Mouse (Mus musculus): ENCODE measurements around the gene Aff3. TPM values are rescaled to one million over a fixed set of nuclear protein-coding genes. Genes with fewer than 3 reads are reported as not detected.

Aff3 gene
- total RNA-seq, 2 experiments from 2014 or later = 82.9 to 86.5 TPM

GRCm38 (mm10) chr1:38658933-38659553, 5.7 kb downstream of the Aff3 start:
- no peak for DNase-seq (ENCODE audit: low spot score in 2 of 2)
- intact Hi-C loops (cut with DNase I) = no loop called here

- no peak for DNase-seq (ENCODE audit: low spot score in 2 of 2)
- intact Hi-C loops (cut with DNase I) = no loop called here
Measured at GRCm38 (mm10) chr1:38658376-38658775, 6.4 kb downstream of the Aff3 start.

- intact Hi-C loops (cut with DNase I) = no loop called here
- no peak for DNase-seq (ENCODE audit: low spot score in 2 of 2)
Measured at GRCm38 (mm10) chr1:38657606-38658005, 7.1 kb downstream of the Aff3 start.

GRCm38 (mm10) chr1:38654981-38655540, 9.7 kb downstream of the Aff3 start:
- intact Hi-C loops (cut with DNase I) = no loop called here
- no peak for DNase-seq (ENCODE audit: low spot score in 2 of 2)

- intact Hi-C loops (cut with DNase I) = no loop called here
Measured at GRCm38 (mm10) chr1:38650031-38650430, 14.7 kb downstream of the Aff3 start.

GRCm38 (mm10) chr1:38649174-38649573, 15.6 kb downstream of the Aff3 start:
- intact Hi-C loops (cut with DNase I) = no loop called here
- DNase-seq (ENCODE audit: low spot score in 2 of 2) = no peak

More at GRCm38 (mm10) chr1:38650031-38650430, 14.7 kb downstream of the Aff3 start:
- no peak for DNase-seq (ENCODE audit: low spot score in 2 of 2)

- intact Hi-C loops (cut with DNase I) = no loop called here
- no peak for DNase-seq (ENCODE audit: low spot score in 2 of 2)
Measured at GRCm38 (mm10) chr1:38642288-38642687, 22.5 kb downstream of the Aff3 start.

- intact Hi-C loops (cut with DNase I) = loop anchor here (5.0 kb wide), 1 partner anchor 93 kb away; no protein-coding TSS in a partner anchor
- DNase-seq (ENCODE audit: low spot score in 2 of 2) = no peak
Measured at GRCm38 (mm10) chr1:38639669-38640068, 25.1 kb downstream of the Aff3 start.

GRCm38 (mm10) chr1:38635596-38635995, 29.2 kb downstream of the Aff3 start:
- no peak for DNase-seq (ENCODE audit: low spot score in 2 of 2)
- intact Hi-C loops (cut with DNase I) = loop anchor here (5.0 kb wide), 1 partner anchor 97 kb away; no protein-coding TSS in a partner anchor

GRCm38 (mm10) chr1:38634081-38634480, 30.7 kb downstream of the Aff3 start:
- DNase-seq (ENCODE audit: low spot score in 2 of 2) = no peak
- intact Hi-C loops (cut with DNase I) = no loop called here

- peak in 1 of 2 experiments; percentile 26 for DNase-seq (ENCODE audit: low spot score in 2 of 2)
- intact Hi-C loops (cut with DNase I) = no loop called here
Measured at GRCm38 (mm10) chr1:38632461-38633180, 32.1 kb downstream of the Aff3 start.

- no peak for DNase-seq (ENCODE audit: low spot score in 2 of 2)
- intact Hi-C loops (cut with DNase I) = no loop called here
Measured at GRCm38 (mm10) chr1:38631501-38632279, 33.1 kb downstream of the Aff3 start.

GRCm38 (mm10) chr1:38628901-38629585, 35.7 kb downstream of the Aff3 start:
- intact Hi-C loops (cut with DNase I) = loop anchor here (5.0 to 10.0 kb wide), 3 partner anchors 136 to 444 kb away; no protein-coding TSS in a partner anchor
- DNase-seq (ENCODE audit: low spot score in 2 of 2) = peak; percentile 22 to 30

GRCm38 (mm10) chr1:38628426-38628825, 36.3 kb downstream of the Aff3 start:
- peak in 1 of 2 experiments; percentile 10 for DNase-seq (ENCODE audit: low spot score in 2 of 2)
- intact Hi-C loops (cut with DNase I) = loop anchor here (5.0 to 10.0 kb wide), 3 partner anchors 136 to 444 kb away; no protein-coding TSS in a partner anchor

- peak; percentile 31 to 45 for DNase-seq (ENCODE audit: low spot score in 2 of 2)
- intact Hi-C loops (cut with DNase I) = loop anchor here (2.0 to 10.0 kb wide), 4 partner anchors 137 to 443 kb away; no protein-coding TSS in a partner anchor
Measured at GRCm38 (mm10) chr1:38627683-38628361, 36.9 kb downstream of the Aff3 start.

GRCm38 (mm10) chr1:38626739-38627661, 37.8 kb downstream of the Aff3 start:
- intact Hi-C loops (cut with DNase I) = loop anchor here (2.0 to 10.0 kb wide), 4 partner anchors 138 to 442 kb away; no protein-coding TSS in a partner anchor
- peak; percentile 20 to 69 for DNase-seq (ENCODE audit: low spot score in 2 of 2)

- intact Hi-C loops (cut with DNase I) = loop anchor here (2.0 to 10.0 kb wide), 4 partner anchors 138 to 442 kb away; no protein-coding TSS in a partner anchor
- no peak for DNase-seq (ENCODE audit: low spot score in 2 of 2)
Measured at GRCm38 (mm10) chr1:38626388-38626738, 38.4 kb downstream of the Aff3 start.
